Mouse (Mus musculus) liver, postnatal 0 days (tissue): ENCODE measurements around the gene Thnsl2. TPM values are rescaled to one million over a fixed set of nuclear protein-coding genes. Genes with fewer than 3 reads are reported as not detected.

Experiments
- ATAC-seq: fragments of 200-750 bp; cut with Nextera tagmentation; 2 replicates; pipeline ENCODE4 v1.8.0; 2017; ENCODE audit warnings: mild to moderate bottlenecking, moderate library complexity
- DNase-seq: peaks from one replicate; pipeline ENCODE4 v3.0.0-alpha.2; 2016
- H3K27ac ChIP-seq: fragments of 300-500 bp; sonication (generic); 2 replicates; pipeline ENCODE4 v1.5.1; 2014; ENCODE audit warnings: antibody characterized with exemption, moderate library complexity, mild to moderate bottlenecking, low read depth
- H3K27me3 ChIP-seq: fragments of 300-500 bp; sonication (generic); 2 replicates; pipeline ENCODE4 v1.6.1; 2014; ENCODE audit warnings: low read length, control low read depth, mixed read lengths; ENCODE audit not compliant: insufficient read depth
- H3K36me3 ChIP-seq: fragments of 300-500 bp; sonication (generic); replicated peaks from 2 replicates; pipeline ENCODE4 v1.6.1; 2014; ENCODE audit warnings: mild to moderate bottlenecking, control low read depth, low read length, moderate library complexity, mixed read lengths; ENCODE audit not compliant: insufficient read depth
- H3K4me1 ChIP-seq: fragments of 300-500 bp; sonication (generic); 2 replicates; pipeline ENCODE4 v1.6.1; 2014; ENCODE audit warnings: antibody characterized with exemption, mild to moderate bottlenecking, control low read depth; ENCODE audit not compliant: insufficient read depth
- H3K4me2 ChIP-seq: fragments of 300-500 bp; sonication (generic); 2 replicates; pipeline ENCODE4 v1.6.1; 2014; ENCODE audit warnings: low read depth, mild to moderate bottlenecking, low read length, moderate library complexity, mixed read lengths
- H3K4me3 ChIP-seq: fragments of 300-500 bp; sonication (generic); 2 replicates; pipeline ENCODE4 v1.5.1; 2014; ENCODE audit warnings: low read depth, low read length
- H3K9ac ChIP-seq: fragments of 300-500 bp; sonication (generic); replicated peaks from 2 replicates; pipeline ENCODE4 v1.6.1; 2014; ENCODE audit warnings: mild to moderate bottlenecking, moderate library complexity
- H3K9me3 ChIP-seq: fragments of 300-500 bp; sonication (generic); 2 replicates; pipeline ENCODE4 v1.6.1; 2016; ENCODE audit warnings: mild to moderate bottlenecking, control low read depth, low read length, mixed read lengths
- CTCF ChIP-seq: sonication (generic); IDR thresholded peaks from 2 replicates; pipeline ENCODE4 v1.5.1; 2016; ENCODE audit warnings: antibody characterized with exemption, low read depth
- EP300 ChIP-seq: IDR thresholded peaks from 2 replicates; pipeline ENCODE4 v1.6.1; 2016; ENCODE audit warnings: antibody characterized with exemption, low read depth, mild to moderate bottlenecking
- WGBS: fragments of 180-500 bp; shearing (Covaris S2); extraction: QIAGEN DNeasy Blood & Tissue Kit; methylation state at CpG from one replicate; pipeline ENCODE4 v1.1.7; 2014; ENCODE audit not compliant: insufficient replicate concordance; 5-methylcytosine and 5-hydroxymethylcytosine counted together
- polyA plus RNA-seq: library from polyadenylated mRNA; unstranded; fragments of >200 nt; fragmentation: Nextera tagmentation; extraction: Ambion mirVana; gene quantifications from 2 replicates; pipeline ENCODE4 v1.2.1, GENCODE M21; 2015

Gene Thnsl2
- polyA plus RNA-seq, 1 experiment from 2014 or later, result 35.4 TPM

DNA sequence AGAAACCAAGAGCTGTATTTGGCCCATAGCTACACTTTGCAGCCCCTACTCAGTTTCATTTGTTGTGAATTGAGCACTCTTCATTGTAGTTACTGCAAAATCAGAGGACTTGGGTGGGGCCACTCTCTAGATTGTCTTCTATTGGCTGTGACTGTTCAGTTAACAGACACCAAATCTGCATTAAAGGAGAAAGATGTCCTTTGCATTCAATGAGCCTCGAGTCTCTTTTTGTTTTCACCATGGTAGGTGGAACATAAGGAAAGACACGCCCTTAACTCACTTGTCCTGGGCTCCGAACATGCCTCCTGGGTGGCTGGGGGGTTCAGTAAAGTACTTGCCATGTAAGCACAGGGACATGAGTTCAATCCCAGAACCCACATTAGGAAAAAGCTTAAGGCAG, 48.1 kb downstream of the Thnsl2 start:
- no peak overlapping the region for H3K27ac ChIP-seq
- H3K27me3 ChIP-seq, result no peaks in the 10 kb centered on the region
- ATAC-seq (no peak), DNase-seq (no peak)
- H3K9me3 ChIP-seq, result no peaks in the 10 kb centered on the region
- H3K9ac ChIP-seq, result no peak overlapping the region
- WGBS, result 80% methylated on average over 3 of the region's 3 CpGs
- TF ChIP-seq CTCF, result no peak
- TF ChIP-seq EP300, result no peak
- no peaks in the 10 kb centered on the region for H3K36me3 ChIP-seq
- H3K4me2 ChIP-seq, result no peak overlapping the region
- no peaks in the 10 kb centered on the region for H3K4me1 ChIP-seq
- no peak overlapping the region for H3K4me3 ChIP-seq

DNA sequence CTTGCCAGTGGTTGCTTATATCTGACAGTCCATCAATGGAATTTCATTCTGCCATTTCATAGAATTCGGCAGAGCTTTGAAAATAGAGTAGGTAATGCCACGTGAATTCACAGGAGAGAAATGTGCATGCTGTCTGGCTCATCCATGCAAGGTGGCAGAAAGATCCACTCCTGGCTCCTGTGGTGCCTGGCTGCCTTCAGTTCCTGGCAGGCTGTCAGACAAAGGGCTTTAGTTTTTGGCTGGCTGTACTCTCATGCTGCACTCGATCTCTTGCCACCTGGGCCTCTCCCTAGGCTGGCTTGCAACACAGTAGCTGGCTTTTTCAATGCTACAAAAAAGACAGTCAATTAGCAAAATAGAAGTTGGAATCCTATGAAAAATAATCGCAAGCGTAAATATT, 49.5 kb downstream of the Thnsl2 start:
- H3K36me3 ChIP-seq, result no peaks in the 10 kb centered on the region
- TF ChIP-seq EP300 (no peak), CTCF (no peak)
- no peak overlapping the region for H3K4me3 ChIP-seq
- no peaks in the 10 kb centered on the region for H3K4me1 ChIP-seq
- WGBS, result 78% methylated on average over 5 of the region's 5 CpGs
- DNase-seq, result no peak
- ATAC-seq, result no peak
- H3K27me3 ChIP-seq, result no peaks in the 10 kb centered on the region
- H3K9ac ChIP-seq, result no peak overlapping the region
- H3K4me2 ChIP-seq, result no peak overlapping the region
- H3K27ac ChIP-seq, result no peak overlapping the region
- H3K9me3 ChIP-seq, result no peaks in the 10 kb centered on the region

DNA sequence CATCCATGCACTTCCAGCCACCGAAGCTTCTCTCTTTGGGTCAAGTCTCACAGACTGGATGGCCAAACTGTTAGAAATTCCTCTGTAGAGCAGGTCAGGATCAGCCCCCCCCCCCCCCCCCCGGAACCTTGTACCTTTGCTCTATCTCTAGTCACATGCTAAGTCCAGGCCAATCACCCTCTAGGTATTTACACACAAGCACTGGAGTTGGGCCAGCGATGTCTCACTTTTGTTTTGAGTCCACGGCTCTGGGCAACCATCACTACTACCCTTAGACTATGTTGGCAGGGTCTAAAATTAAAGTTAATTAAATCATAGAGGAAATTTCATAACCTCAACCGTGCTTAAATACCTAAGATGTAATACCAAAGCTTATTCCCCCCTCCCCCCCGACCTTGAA, 50.6 kb downstream of the Thnsl2 start:
- 75% methylated on average over 5 of the region's 6 CpGs for WGBS
- Histone ChIP-seq H3K27me3 (no peaks in the 10 kb centered on the region), H3K4me3 (no peak overlapping the region), H3K9ac (no peak overlapping the region), H3K36me3 (no peaks in the 10 kb centered on the region), H3K9me3 (no peaks in the 10 kb centered on the region), H3K4me2 (no peak overlapping the region), H3K27ac (no peak overlapping the region), H3K4me1 (no peaks in the 10 kb centered on the region)
- peak; percentile 90 for ATAC-seq
- peak; percentile 54 for DNase-seq
- no peak for TF ChIP-seq CTCF
- TF ChIP-seq EP300, result no peak

- no peaks in the 10 kb centered on the region for H3K27me3 ChIP-seq
- ATAC-seq (no peak), DNase-seq (no peak)
- TF ChIP-seq CTCF (no peak), EP300 (no peak)
- no peaks in the 10 kb centered on the region for H3K36me3 ChIP-seq
- WGBS, result 42% methylated on average over 5 of the region's 5 CpGs
- no peak overlapping the region for H3K9ac ChIP-seq
- H3K9me3 ChIP-seq, result no peaks in the 10 kb centered on the region
- H3K4me2 ChIP-seq, result no peak overlapping the region
- H3K4me3 ChIP-seq, result no peak overlapping the region
- no peak overlapping the region for H3K27ac ChIP-seq
- no peaks in the 10 kb centered on the region for H3K4me1 ChIP-seq
Observed at GRCm38 (mm10) chr6:71090475-71090874, 53.8 kb downstream of the Thnsl2 start.

- H3K9ac ChIP-seq, result no peak overlapping the region
- 70% methylated on average over 4 of the region's 4 CpGs for WGBS
Observed at GRCm38 (mm10) chr6:71089735-71090134, 54.5 kb downstream of the Thnsl2 start.

GRCm38 (mm10) chr6:71088992-71089391, 55.2 kb downstream of the Thnsl2 start:
- Histone ChIP-seq H3K9me3 (no peaks in the 10 kb centered on the region), H3K4me1 (no peaks in the 10 kb centered on the region), H3K9ac (no peak overlapping the region), H3K27me3 (no peaks in the 10 kb centered on the region), H3K4me2 (no peak overlapping the region), H3K36me3 (no peaks in the 10 kb centered on the region), H3K27ac (no peak overlapping the region), H3K4me3 (no peak overlapping the region)
- DNase-seq, result no peak
- no peak for ATAC-seq
- WGBS, result 53% methylated on average over 4 of the region's 4 CpGs
- TF ChIP-seq CTCF (no peak), EP300 (no peak)

More at GRCm38 (mm10) chr6:71089735-71090134, 54.5 kb downstream of the Thnsl2 start:
- no peak overlapping the region for H3K27ac ChIP-seq
- H3K4me2 ChIP-seq, result no peak overlapping the region
- ATAC-seq (no peak), DNase-seq (no peak)
- no peaks in the 10 kb centered on the region for H3K27me3 ChIP-seq
- H3K4me1 ChIP-seq, result no peaks in the 10 kb centered on the region
- no peaks in the 10 kb centered on the region for H3K36me3 ChIP-seq
- no peak for TF ChIP-seq CTCF
- TF ChIP-seq EP300, result no peak
- H3K4me3 ChIP-seq, result no peak overlapping the region
- H3K9me3 ChIP-seq, result no peaks in the 10 kb centered on the region

- Histone ChIP-seq H3K9ac (no peak overlapping the region), H3K36me3 (no peaks in the 10 kb centered on the region), H3K4me3 (no peak overlapping the region), H3K27me3 (no peaks in the 10 kb centered on the region), H3K9me3 (no peaks in the 10 kb centered on the region), H3K4me2 (no peak overlapping the region), H3K4me1 (no peaks in the 10 kb centered on the region), H3K27ac (no peak overlapping the region)
- 62% methylated on average over 7 of the region's 7 CpGs for WGBS
- TF ChIP-seq CTCF (no peak), EP300 (no peak)
- no peak for ATAC-seq
- no peak for DNase-seq
Observed at GRCm38 (mm10) chr6:71083441-71083840, 60.8 kb downstream of the Thnsl2 start.
